In the genomic region with DNA sequence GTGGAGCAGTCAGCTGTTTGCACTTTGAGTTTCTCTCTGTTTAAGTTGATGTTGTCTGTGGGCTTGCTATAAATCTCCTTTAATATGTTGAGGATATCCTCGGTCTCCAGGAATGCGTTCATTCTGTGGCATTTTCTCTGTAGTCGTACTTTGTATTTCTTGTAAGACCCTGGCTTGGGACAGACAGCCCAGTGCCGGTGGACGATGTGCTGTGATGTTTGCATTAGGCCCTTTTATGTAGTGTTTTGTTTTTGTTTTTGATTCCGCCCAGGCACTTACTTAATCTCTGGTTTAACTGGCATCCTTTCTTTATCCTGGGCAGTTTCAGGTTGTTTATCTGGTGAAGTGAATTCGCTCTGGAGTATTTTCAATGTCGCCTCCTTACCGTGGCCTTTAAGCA, we compare ENCODE assay signal across 8 mouse cellular contexts. TPM values are rescaled to one million over a fixed set of nuclear protein-coding genes. Genes with fewer than 3 reads are reported as not detected.
DNase-seq lines count a peak whose midpoint lies in the region; ATAC-seq and TF ChIP-seq lines count a peak whose summit lies in the region.
"Had no signal": no experiment of that assay in that cellular context is flagged by ENCODE, and none has a peak within 500 bp of the region (broad histone marks: within the 10 kb centered on the region; RNA-seq: fewer than 3 reads in every experiment).

No protein-coding gene starts in this region.

- H3K27me3 ChIP-seq in kidney, embryonic 14.5 days (ENCODE audit: control insufficient read depth, insufficient read depth, low read length), result no peaks in the 10 kb centered on the region
- H3K27me3 ChIP-seq in forebrain, embryonic 14.5 days (replicated peaks; ENCODE audit: control insufficient read depth, insufficient read depth, low read length), result no peaks in the 10 kb centered on the region
- H3K27me3 ChIP-seq in midbrain, embryonic 12.5 days, result no peaks in the 10 kb centered on the region
- H3K27me3 ChIP-seq: Patski had no signal

- no peak overlapping the region for H3K4me3 ChIP-seq in kidney, embryonic 14.5 days (ENCODE audit: low read length)
- no peak overlapping the region for H3K4me3 ChIP-seq in forebrain, embryonic 14.5 days (ENCODE audit: low read depth, low read length)
- H3K4me3 ChIP-seq in midbrain, embryonic 12.5 days, result no peak overlapping the region

- H3K36me3 ChIP-seq in kidney, embryonic 14.5 days (ENCODE audit: control insufficient read depth, insufficient read depth, low read length), result no peaks in the 10 kb centered on the region
- no peaks in the 10 kb centered on the region for H3K36me3 ChIP-seq in forebrain, embryonic 14.5 days (ENCODE audit: control insufficient read depth, insufficient read depth, low read length)
- no peaks in the 10 kb centered on the region for H3K36me3 ChIP-seq in midbrain, embryonic 12.5 days

- peak overlapping the region; percentile 77; the same call in 1 of the 2 replicates for H3K27ac ChIP-seq in kidney, embryonic 14.5 days (ENCODE audit: low read depth, low read length)
- 0 out of 2 replicates have a peak overlapping the region, but pooled peaks have one; percentile 11 for H3K27ac ChIP-seq in forebrain, embryonic 14.5 days (ENCODE audit: low read depth, low read length)
- H3K27ac ChIP-seq in midbrain, embryonic 12.5 days (replicated peaks), result peak overlapping the region; percentile 74

- peaks cover 42% of the 10 kb centered on the region for H3K4me1 ChIP-seq in kidney, embryonic 14.5 days (ENCODE audit: control insufficient read depth, insufficient read depth, low read length)
- peaks cover 18% of the 10 kb centered on the region for H3K4me1 ChIP-seq in forebrain, embryonic 14.5 days (ENCODE audit: control insufficient read depth, insufficient read depth, low read length)
- H3K4me1 ChIP-seq in midbrain, embryonic 12.5 days, result peaks cover 39% of the 10 kb centered on the region

- TF ChIP-seq CTCF in brain, embryonic 14.5 days (IDR thresholded peaks at IDR 0.05; ENCODE audit: borderline replicate concordance, extremely low read depth, insufficient read depth, insufficient read length), result no peak

- no peak overlapping the region for H3K9ac ChIP-seq in kidney, embryonic 14.5 days (ENCODE audit: low read depth, low read length)
- peak overlapping the region; percentile 21 for H3K9ac ChIP-seq in forebrain, embryonic 14.5 days (ENCODE audit: low read length)
- H3K9ac ChIP-seq in midbrain, embryonic 12.5 days (replicated peaks), result no peak overlapping the region; the same call in 1 of the 2 replicates

- TF ChIP-seq POLR2A in brain, embryonic 14.5 days (IDR thresholded peaks at IDR 0.05; ENCODE audit: borderline replicate concordance, extremely low read depth, insufficient read depth, insufficient read length, poor library complexity, severe bottlenecking), result no peak

- WGBS in kidney, embryonic 14.5 days, result 20% methylated on average over 9 of the region's 9 CpGs
- WGBS in forebrain, embryonic 14.5 days, result 37% methylated on average over 9 of the region's 9 CpGs
- 20% methylated on average over 9 of the region's 9 CpGs for WGBS in midbrain, embryonic 12.5 days

- no peak for DNase-seq in kidney, adult 9 months
- DNase-seq in brain, embryonic 14.5 days (ENCODE audit: low read depth), result peak; percentile 43
- no peak for DNase-seq in forebrain, embryonic 14.5 days (ENCODE audit: low spot score)
- DNase-seq in cerebellum, postnatal 25 days, result no peak
- DNase-seq in gastrocnemius, adult 8-10 months (ENCODE audit: low spot score in 2 of 2), result no peak

- no peaks in the 10 kb centered on the region for H3K9me3 ChIP-seq in kidney, embryonic 14.5 days (ENCODE audit: control insufficient read depth, low read length)
- no peaks in the 10 kb centered on the region for H3K9me3 ChIP-seq in forebrain, embryonic 14.5 days (replicated peaks; ENCODE audit: control insufficient read depth, low read length)
- H3K9me3 ChIP-seq in midbrain, embryonic 12.5 days, result no peaks in the 10 kb centered on the region

- ATAC-seq in kidney, embryonic 14.5 days (ENCODE audit: low FRiP score, low TSS enrichment), result no peak
- ATAC-seq in forebrain, embryonic 14.5 days, result no peak
- ATAC-seq in midbrain, embryonic 12.5 days (ENCODE audit: low FRiP score, low read depth), result no peak
- ATAC-seq: Patski had no signal

- peak overlapping the region; percentile 5; the same call in 1 of the 2 replicates for H3K4me2 ChIP-seq in kidney, embryonic 14.5 days (replicated peaks; ENCODE audit: low read depth, low read length)
- no peak overlapping the region for H3K4me2 ChIP-seq in forebrain, embryonic 14.5 days (ENCODE audit: low read length)
- peak overlapping the region; percentile 25 for H3K4me2 ChIP-seq in midbrain, embryonic 12.5 days (replicated peaks)

RNA-seq across cellular contexts. Expression of gene Ccdc6, which starts 22.5 kb away (rescaled TPM):
- 36.4 and 39.6 TPM in 2 replicates for polyA plus RNA-seq in kidney, embryonic 14.5 days (2014; fragmentation: Nextera tagmentation; extraction: Ambion mirVana)
- 27.6 and 44.2 TPM in 2 replicates for polyA plus RNA-seq in brain, embryonic 14.5 days (2012; rRNA removed)
- polyA plus RNA-seq in forebrain, embryonic 14.5 days (2014; fragmentation: Nextera tagmentation; extraction: Ambion mirVana), result 22.8 and 25.8 TPM in 2 replicates
- 16.2 and 17.1 TPM in 2 replicates for polyA plus RNA-seq in midbrain, embryonic 12.5 days (2016; fragmentation: Nextera tagmentation; extraction: Ambion mirVana)
- 100 to 1,000 TPM; 102 to 119 (median 108) TPM for total RNA-seq in gastrocnemius, adult 8-10 months (2022)

Comparison
In these comparisons a context has a peak if more than half of its experiments do, and no peak if none do; other contexts are left out.
1. H3K27ac ChIP-seq: peak in every context shown above with its lines; median percentile 77 in kidney, embryonic 14.5 days; 74 in midbrain, embryonic 12.5 days; 11 in forebrain, embryonic 14.5 days.